Mouse (Mus musculus) limb, embryonic 11.5 days (tissue): ENCODE data around the gene Klrc1. TPM values are rescaled to one million over a fixed set of nuclear protein-coding genes. Genes with fewer than 3 reads are reported as not detected.
"Not testable (repeated sequence)": the region's sequence is repeated elsewhere in the genome, so short reads cannot be mapped to it uniquely, and the experiment has no call there.

Source experiments
- ATAC-seq: fragments of 200-750 bp; cut with Nextera tagmentation; 2 replicates; pipeline ENCODE4 v1.8.0; 2017; ENCODE audit warnings: low read depth; ENCODE audit not compliant: insufficient number of reproducible peaks, low FRiP score, low TSS enrichment
- DNase-seq: peaks from one replicate; pipeline ENCODE4 v3.0.0-alpha.2; 2015; ENCODE audit warnings: low spot score
- H3K27ac ChIP-seq: fragments of 300-500 bp; sonication (generic); replicated peaks from 2 replicates; pipeline ENCODE4 v1.5.1; 2014; ENCODE audit warnings: low read depth, mild to moderate bottlenecking, low read length
- H3K27me3 ChIP-seq: fragments of 300-500 bp; sonication (generic); 2 replicates; pipeline ENCODE4 v1.6.1; 2014; ENCODE audit warnings: mild to moderate bottlenecking, low read length, mixed read lengths; ENCODE audit not compliant: control insufficient read depth, insufficient read depth
- H3K36me3 ChIP-seq: fragments of 300-500 bp; sonication (generic); 2 replicates; pipeline ENCODE4 v1.6.1; 2014; ENCODE audit warnings: mild to moderate bottlenecking, low read length, moderate library complexity, mixed read lengths; ENCODE audit not compliant: control insufficient read depth, insufficient read depth
- H3K4me1 ChIP-seq: fragments of 300-500 bp; sonication (generic); 2 replicates; pipeline ENCODE4 v1.6.1; 2014; ENCODE audit warnings: low read length, mixed read lengths; ENCODE audit not compliant: control insufficient read depth, insufficient read depth
- H3K4me2 ChIP-seq: fragments of 300-500 bp; sonication (generic); 2 replicates; pipeline ENCODE4 v1.6.1; 2014; ENCODE audit warnings: low read depth, mild to moderate bottlenecking, moderate library complexity; ENCODE audit not compliant: severe bottlenecking
- H3K4me3 ChIP-seq: fragments of 300-500 bp; sonication (generic); 2 replicates; pipeline ENCODE4 v1.5.1; 2014; ENCODE audit warnings: low read depth, low read length
- H3K9ac ChIP-seq: fragments of 300-500 bp; sonication (generic); 2 replicates; pipeline ENCODE4 v1.6.1; 2014; ENCODE audit warnings: mild to moderate bottlenecking, low read length
- H3K9me3 ChIP-seq: fragments of 300-500 bp; sonication (generic); 2 replicates; pipeline ENCODE4 v1.6.1; 2016; ENCODE audit warnings: low read length; ENCODE audit not compliant: control insufficient read depth
- WGBS: fragments of 180-500 bp; shearing (Covaris S2); extraction: QIAGEN DNeasy Blood & Tissue Kit; methylation state at CpG from one replicate; pipeline ENCODE4 v1.1.7; 2014; 5-methylcytosine and 5-hydroxymethylcytosine counted together
- polyA plus RNA-seq: library from polyadenylated mRNA; unstranded; fragments of >200 nt; fragmentation: Nextera tagmentation; extraction: Ambion mirVana; gene quantifications from 2 replicates; pipeline ENCODE4 v1.2.1, GENCODE M21; 2014

The Klrc1 gene
- polyA plus RNA-seq: not detected in 2 replicates

- Histone ChIP-seq H3K4me2 (no peak within 1 kb of the TSS), H3K27me3 (no peaks in the 10 kb centered on the region), H3K36me3 (no peaks in the 10 kb centered on the region), H3K4me1 (no peaks in the 10 kb centered on the region), H3K4me3 (no peak within 1 kb of the TSS), H3K9me3 (no peaks in the 10 kb centered on the region), H3K9ac (no peak within 1 kb of the TSS), H3K27ac (no peak within 1 kb of the TSS)
- no peak for DNase-seq
- WGBS: 86% methylated on average over 3 of the region's 3 CpGs
- ATAC-seq: no peak
Measured at GRCm38 (mm10) chr6:129678873-129679272, at the start of gene Klrc1. Gene Klrc1, minus strand, starts transcription at chr6:129678973.

GRCm38 (mm10) chr6:129727237-129727636 lies 48.5 kb upstream of the Klrc1 start:
- no peak overlapping the region for H3K9ac ChIP-seq
- ATAC-seq (no peak), DNase-seq (no peak)
- no peak overlapping the region for H3K4me2 ChIP-seq
- H3K27ac ChIP-seq: no peak overlapping the region
- H3K9me3 ChIP-seq: no peaks in the 10 kb centered on the region
- 88% methylated on average over 1 of the region's 1 CpGs for WGBS
- H3K4me3 ChIP-seq: no peak overlapping the region
- no peaks in the 10 kb centered on the region for H3K36me3 ChIP-seq
- H3K27me3 ChIP-seq: no peaks in the 10 kb centered on the region
- H3K4me1 ChIP-seq: no peaks in the 10 kb centered on the region

GRCm38 (mm10) chr6:129721390-129721789 lies 42.6 kb upstream of the Klrc1 start:
- H3K4me3 ChIP-seq: no peak overlapping the region
- no peaks in the 10 kb centered on the region for H3K4me1 ChIP-seq
- H3K27ac ChIP-seq: no peak overlapping the region
- H3K36me3 ChIP-seq: no peaks in the 10 kb centered on the region
- DNase-seq (no peak), ATAC-seq (no peak)
- WGBS: 65% methylated on average over 1 of the region's 1 CpGs
- H3K27me3 ChIP-seq: no peaks in the 10 kb centered on the region
- H3K9me3 ChIP-seq: no peaks in the 10 kb centered on the region
- H3K4me2 ChIP-seq: no peak overlapping the region
- no peak overlapping the region for H3K9ac ChIP-seq

- ATAC-seq (no peak), DNase-seq (no peak)
- H3K36me3 ChIP-seq: no peaks in the 10 kb centered on the region
- no peak overlapping the region for H3K4me3 ChIP-seq
- no peak overlapping the region for H3K4me2 ChIP-seq
- H3K9me3 ChIP-seq: no peaks in the 10 kb centered on the region
- H3K4me1 ChIP-seq: no peaks in the 10 kb centered on the region
- H3K9ac ChIP-seq: no peak overlapping the region
- 15% methylated on average over 3 of the region's 3 CpGs for WGBS
- no peaks in the 10 kb centered on the region for H3K27me3 ChIP-seq
- H3K27ac ChIP-seq: no peak overlapping the region
Measured at GRCm38 (mm10) chr6:129720487-129720886, 41.7 kb upstream of the Klrc1 start.

GRCm38 (mm10) chr6:129717032-129717431 lies 38.3 kb upstream of the Klrc1 start, which contains the start of gene Klri1:
Gene Klri1, minus strand, starts transcription at chr6:129717132.
- WGBS: 92% methylated on average over 4 of the region's 4 CpGs
- H3K36me3 ChIP-seq: no peaks in the 10 kb centered on the region
- ATAC-seq (no peak), DNase-seq (no peak)
- no peak within 1 kb of the TSS for H3K9ac ChIP-seq
- H3K4me1 ChIP-seq: no peaks in the 10 kb centered on the region
- H3K27ac ChIP-seq: no peak within 1 kb of the TSS
- no peaks in the 10 kb centered on the region for H3K27me3 ChIP-seq
- no peaks in the 10 kb centered on the region for H3K9me3 ChIP-seq
- no peak within 1 kb of the TSS for H3K4me2 ChIP-seq
- H3K4me3 ChIP-seq: no peak within 1 kb of the TSS

- WGBS: 42% methylated on average over 1 of the region's 1 CpGs
- no peaks in the 10 kb centered on the region for H3K9me3 ChIP-seq
- ATAC-seq: no peak
Measured at GRCm38 (mm10) chr6:129713566-129713965, 34.8 kb upstream of the Klrc1 start.

GRCm38 (mm10) chr6:129691436-129691835 lies 12.7 kb upstream of the Klrc1 start:
- H3K4me1 ChIP-seq, H3K27me3 ChIP-seq, ATAC-seq, H3K4me3 ChIP-seq, H3K36me3 ChIP-seq, H3K27ac ChIP-seq, H3K4me2 ChIP-seq, DNase-seq, H3K9me3 ChIP-seq, H3K9ac ChIP-seq: not testable (repeated sequence)
- 75% methylated on average over 10 of the region's 10 CpGs for WGBS

More at GRCm38 (mm10) chr6:129713566-129713965, 34.8 kb upstream of the Klrc1 start:
- Histone ChIP-seq H3K4me1 (no peaks in the 10 kb centered on the region), H3K4me2 (no peak overlapping the region), H3K36me3 (no peaks in the 10 kb centered on the region), H3K27ac (no peak overlapping the region), H3K4me3 (no peak overlapping the region), H3K9ac (no peak overlapping the region), H3K27me3 (no peaks in the 10 kb centered on the region)
- DNase-seq: no peak

- H3K4me2 ChIP-seq: no peak overlapping the region
- no peaks in the 10 kb centered on the region for H3K27me3 ChIP-seq
- H3K36me3 ChIP-seq: no peaks in the 10 kb centered on the region
- no peak overlapping the region for H3K27ac ChIP-seq
- WGBS: 77% methylated on average over 1 of the region's 1 CpGs
- no peaks in the 10 kb centered on the region for H3K4me1 ChIP-seq
- H3K9me3 ChIP-seq: no peaks in the 10 kb centered on the region
- no peak overlapping the region for H3K4me3 ChIP-seq
- ATAC-seq: no peak
- DNase-seq: no peak
- H3K9ac ChIP-seq: no peak overlapping the region
Measured at GRCm38 (mm10) chr6:129680379-129680778, 1.6 kb upstream of the Klrc1 start.

- H3K9me3 ChIP-seq, H3K4me3 ChIP-seq, H3K4me1 ChIP-seq, DNase-seq, H3K36me3 ChIP-seq, H3K27ac ChIP-seq, H3K27me3 ChIP-seq, H3K4me2 ChIP-seq, ATAC-seq, H3K9ac ChIP-seq: not testable (repeated sequence)
- no CpG with 5 or more reads among the region's 3 CpGs for WGBS
Measured at GRCm38 (mm10) chr6:129661301-129661700, 17.5 kb downstream of the Klrc1 start.
